Comparison of ENCODE assay signal across 20 mouse cellular contexts in the genomic region with DNA sequence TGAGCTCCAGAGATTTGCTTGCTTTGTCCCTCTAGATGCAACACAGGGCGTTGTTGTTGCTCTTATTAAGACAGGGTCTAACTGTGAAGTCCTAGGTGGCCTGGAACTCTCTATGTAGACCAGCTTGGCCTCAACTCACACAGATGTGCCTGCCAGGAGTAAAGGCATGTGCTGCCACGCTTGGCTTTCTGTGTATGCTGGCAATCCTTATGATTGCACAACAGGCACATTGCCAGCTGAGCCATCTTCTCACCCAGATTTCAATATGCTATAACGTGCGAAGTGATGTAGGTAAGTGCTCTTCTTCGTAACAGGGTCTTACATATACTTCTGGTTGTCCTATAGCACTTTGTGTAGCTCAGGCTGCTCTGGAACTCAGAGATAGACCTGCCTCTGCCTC.
"Had no signal": no experiment of that assay in that cellular context is flagged by ENCODE, and none has a peak within 500 bp of the region (broad histone marks: within the 10 kb centered on the region; RNA-seq: fewer than 3 reads in every experiment).

No protein-coding gene starts in this region.

- ATAC-seq: midbrain, embryonic 13.5 days; midbrain, embryonic 16.5 days had no signal

- H3K9ac ChIP-seq: liver, embryonic 14.5 days; midbrain, embryonic 13.5 days had no signal

- H3K27ac ChIP-seq: kidney, postnatal 0 days; layer of hippocampus, adult 2 months; left cerebral cortex, adult 2 months; liver, embryonic 14.5 days; macrophage; midbrain, embryonic 13.5 days; stomach, postnatal 0 days had no signal

- H3K9me3 ChIP-seq: midbrain, embryonic 13.5 days had no signal

- H3K4me2 ChIP-seq: liver, embryonic 11.5 days; midbrain, embryonic 13.5 days had no signal

- DNase-seq: kidney, adult 2 months; kidney, postnatal 25 days; layer of hippocampus, adult 9-11 months; layer of hippocampus, postnatal 36 days; lung, adult 18-20 months; right cerebral cortex, adult 18-20 months; right cerebral cortex, postnatal 14 days; right cerebral cortex, postnatal 4 days; thymus, adult 2 months; thymus, postnatal 14 days; thymus, postnatal 4 days had no signal

- H3K27me3 ChIP-seq: midbrain, embryonic 13.5 days had no signal

- H3K4me3 ChIP-seq: layer of hippocampus, adult 2 months; left cerebral cortex, adult 2 months; midbrain, embryonic 13.5 days had no signal
